Mouse (Mus musculus) retina, adult 2 months (tissue): ENCODE data around the gene Ttc7b.

Experiments used
- DNase-seq: peaks from one replicate; pipeline ENCODE4 v3.0.0-alpha.2; 2012; ENCODE audit warnings: low read depth, low spot score

Ttc7b gene

GRCm38 (mm10) chr12:100276607-100277533, 243.8 kb downstream of the Ttc7b start:
- DNase-seq = no peak

DNA sequence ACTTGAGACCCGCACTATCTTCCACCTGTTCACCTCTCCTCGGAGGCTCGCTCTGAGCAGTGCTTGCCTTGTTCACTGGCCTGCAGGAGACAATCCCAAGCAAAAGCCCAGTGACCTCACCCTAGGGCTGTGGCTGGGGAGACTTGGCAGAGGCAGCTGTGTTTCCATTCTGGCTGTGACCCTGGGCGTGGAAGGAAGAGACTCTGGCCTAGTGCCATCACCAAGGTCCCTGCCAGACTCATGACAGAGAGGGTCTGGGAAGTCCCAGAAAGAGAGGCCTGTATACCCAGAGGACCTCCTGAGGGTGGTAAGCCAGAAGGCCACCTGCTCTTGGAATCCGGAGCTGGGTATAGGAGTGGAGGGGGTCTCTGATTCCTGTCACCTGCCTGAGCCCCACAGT, 244.8 kb downstream of the Ttc7b start:
- DNase-seq = no peak

GRCm38 (mm10) chr12:100273033-100273432, 247.6 kb downstream of the Ttc7b start:
- no peak for DNase-seq

DNA sequence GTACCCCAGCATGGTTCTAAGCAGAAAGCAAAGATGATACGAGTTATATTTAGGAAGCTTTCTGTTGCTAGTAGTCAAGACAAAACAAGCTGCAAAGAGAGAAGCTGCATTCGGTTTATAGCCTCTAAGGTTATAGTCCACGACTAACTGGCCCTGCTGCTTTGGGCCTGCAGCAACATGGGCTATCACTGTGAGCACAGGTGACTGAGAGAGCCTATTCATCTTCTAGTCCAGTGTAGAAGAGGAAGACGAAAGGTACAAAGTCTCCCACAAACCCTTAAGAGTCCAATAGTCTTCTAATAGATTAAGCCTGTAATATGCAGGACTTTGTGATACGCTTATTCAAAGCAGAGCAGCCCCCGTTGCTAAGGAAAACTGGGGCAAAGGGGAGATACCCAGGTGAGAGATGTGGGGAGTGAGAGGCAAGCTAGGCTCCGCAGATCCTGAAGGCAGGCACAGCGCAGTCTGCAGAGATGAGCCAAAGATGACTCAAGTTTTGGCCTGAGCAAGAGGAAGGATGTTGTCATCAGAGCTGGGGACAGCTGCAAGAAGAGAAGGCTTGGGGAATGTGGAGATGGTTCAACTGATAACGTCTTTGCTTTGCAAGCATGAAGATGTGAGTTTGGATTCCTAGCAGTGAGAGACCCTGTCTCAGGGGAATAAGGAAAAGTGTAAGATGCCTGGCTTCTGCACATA, 250.5 kb downstream of the Ttc7b start:
- no peak for DNase-seq

- DNase-seq = no peak
These were observed 252.6 kb downstream of the Ttc7b start for GRCm38 (mm10) chr12:100268011-100268410.

DNA sequence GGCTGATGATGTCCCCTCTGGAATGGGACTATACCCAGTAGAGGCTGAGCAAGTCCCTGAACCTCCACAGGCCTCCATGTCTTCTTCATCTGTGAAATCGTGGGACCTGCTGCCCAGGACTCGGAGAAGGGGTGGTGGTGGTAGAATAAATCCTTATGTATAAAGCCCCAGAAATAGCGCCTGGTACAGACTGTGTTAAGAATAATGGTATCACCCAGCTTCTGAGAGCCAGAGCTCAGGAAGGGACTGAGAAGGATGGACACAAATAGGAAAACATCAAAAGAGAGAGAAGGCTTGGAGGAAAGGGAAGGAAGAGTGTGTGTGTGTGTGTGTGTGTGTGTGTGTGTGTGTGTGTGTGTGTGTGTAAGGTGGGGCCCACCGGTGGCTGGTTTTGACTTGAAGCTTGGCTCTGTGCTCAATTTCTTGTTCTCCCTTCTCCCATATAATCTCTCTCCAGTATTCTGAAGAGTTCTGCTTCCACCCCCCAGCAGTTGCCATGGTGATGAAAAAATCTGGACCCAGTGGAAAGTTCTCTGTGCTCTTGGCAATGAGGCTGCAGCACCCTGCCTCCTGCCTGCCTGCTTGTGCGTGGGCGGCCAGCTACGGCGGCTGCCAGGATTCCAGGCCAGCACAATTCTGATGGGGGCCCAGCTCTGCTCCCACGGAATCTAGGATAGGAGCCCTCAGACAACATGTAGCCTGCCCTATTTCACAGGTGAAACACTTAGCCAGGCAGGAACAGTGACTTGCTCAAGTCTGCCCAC, 254.9 kb downstream of the Ttc7b start:
- no peak for DNase-seq

DNA sequence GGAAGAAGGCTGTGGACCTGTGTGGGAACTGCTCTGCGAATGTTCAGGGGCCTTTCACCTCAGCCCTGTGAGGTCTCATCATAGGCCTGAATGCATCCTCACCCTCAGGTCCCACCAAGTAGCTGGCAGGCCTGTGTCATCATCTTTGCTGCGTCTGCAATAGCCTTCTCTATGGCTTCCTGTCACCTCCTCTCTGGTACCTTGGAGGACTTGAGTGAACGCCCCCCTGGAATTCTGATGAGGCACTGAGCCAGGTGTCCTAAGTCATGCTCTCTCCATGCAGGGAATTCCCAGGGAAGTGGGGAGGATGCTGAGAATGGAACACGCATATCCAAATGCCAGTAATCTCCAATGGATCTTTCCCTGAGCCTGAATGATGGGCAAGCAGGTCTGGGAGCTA, 255.7 kb downstream of the Ttc7b start:
- no peak for DNase-seq

DNA sequence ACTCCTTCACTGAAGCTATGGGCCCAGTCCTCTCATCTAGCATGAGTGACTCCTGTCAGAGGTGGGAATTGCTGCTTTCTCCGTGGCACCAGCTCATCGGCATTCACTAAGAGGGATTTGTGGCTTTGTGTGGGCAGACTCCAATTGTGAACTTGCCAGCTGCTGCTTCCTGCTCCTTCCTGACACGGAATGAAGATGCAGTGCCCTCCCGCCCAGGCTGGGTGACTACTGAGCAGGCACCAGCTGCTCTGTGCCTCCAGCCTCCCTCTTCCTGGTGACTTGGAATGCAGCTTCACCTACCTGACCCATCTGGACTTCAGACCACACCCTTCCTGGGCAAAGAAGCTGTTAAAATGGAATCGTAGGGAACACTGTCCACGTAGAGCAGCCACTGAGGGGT, 257.8 kb downstream of the Ttc7b start:
- no peak for DNase-seq

GRCm38 (mm10) chr12:100261761-100262160, 258.9 kb downstream of the Ttc7b start:
- no peak for DNase-seq

DNA sequence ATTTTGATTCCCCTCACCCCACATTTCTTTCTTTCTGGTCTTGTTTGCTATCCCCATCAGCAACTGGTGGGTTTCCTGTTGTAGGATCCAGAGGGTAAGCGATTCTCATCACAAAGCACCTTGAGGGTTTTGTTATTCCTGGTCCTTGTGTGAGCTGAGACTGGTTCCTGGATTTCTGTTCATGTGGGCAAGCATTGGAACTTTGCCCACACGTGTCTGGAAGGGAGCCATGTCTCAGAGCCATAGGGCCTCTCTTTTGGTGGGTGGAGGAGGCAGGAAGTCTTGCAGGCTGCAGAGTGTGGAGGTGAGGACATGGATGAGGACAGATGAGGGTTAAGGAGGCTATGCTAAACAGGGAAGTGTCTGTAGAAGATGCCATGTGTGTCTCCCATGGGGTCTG, 260.5 kb downstream of the Ttc7b start:
- no peak for DNase-seq

DNA sequence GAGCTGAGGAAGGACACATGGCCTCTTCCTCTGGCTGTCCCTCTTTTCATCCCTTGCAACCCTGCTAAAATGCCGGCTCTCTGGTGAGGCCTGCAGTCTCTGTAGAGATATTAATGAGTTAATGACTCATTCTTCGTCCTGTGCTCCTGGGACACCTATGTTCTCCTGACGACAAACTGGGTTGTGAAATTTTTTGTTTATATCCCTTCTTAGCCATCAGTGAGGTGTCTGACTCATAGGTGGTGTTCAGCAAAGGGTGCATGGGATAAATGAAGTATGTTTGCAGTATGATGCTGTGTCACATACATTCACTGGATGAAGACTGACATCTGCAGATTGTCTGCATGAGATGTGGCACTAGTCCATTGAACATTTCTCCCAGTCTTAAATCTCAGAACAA, 262.8 kb downstream of the Ttc7b start:
- DNase-seq = no peak

DNA sequence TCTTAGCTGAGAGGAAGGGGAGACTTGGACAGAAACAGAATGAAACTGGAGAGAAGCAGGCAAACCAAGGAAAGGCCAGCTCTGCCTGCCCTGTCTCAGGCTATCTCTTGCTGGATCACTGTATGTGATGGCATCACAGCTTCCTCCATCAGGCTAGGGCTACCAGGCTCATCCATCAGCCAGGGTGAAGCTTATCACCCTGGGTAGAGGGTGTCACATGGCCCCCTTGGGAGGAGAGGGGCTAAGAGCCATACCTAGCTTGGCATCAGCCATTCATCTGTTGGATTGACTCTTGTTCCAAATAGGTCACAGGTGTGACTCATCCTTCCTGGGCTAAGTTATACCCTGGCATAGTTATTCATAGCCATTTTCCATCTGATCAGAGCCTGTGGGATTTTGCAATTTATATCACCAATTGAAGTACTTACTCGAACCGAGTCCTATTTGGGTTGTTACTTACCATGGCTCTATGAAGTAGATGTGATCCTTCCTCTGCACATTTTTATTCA, 265.1 kb downstream of the Ttc7b start:
- DNase-seq = no peak

GRCm38 (mm10) chr12:100254471-100254870, 266.2 kb downstream of the Ttc7b start:
- no peak for DNase-seq
